Mouse (Mus musculus): ENCODE data around the gene Il4ra. TPM values are rescaled to one million over a fixed set of nuclear protein-coding genes. Genes with fewer than 3 reads are reported as not detected.

The Il4ra gene
- polyA plus RNA-seq (2015; fragmentation: Nextera tagmentation; extraction: Ambion mirVana) = 11.5 and 13.1 TPM in 2 replicates

GRCm38 (mm10) chr7:125551766-125552709 is at the start of gene Il4ra:
Gene Il4ra, plus strand, starts transcription at chr7:125552120.
- H3K36me3 ChIP-seq (ENCODE audit: insufficient read depth, low read length) = no peaks in the 10 kb centered on the region
- H3K4me1 ChIP-seq (ENCODE audit: insufficient read depth, low read length) = peaks cover 16% of the 10 kb centered on the region
- H3K4me2 ChIP-seq (replicated peaks; ENCODE audit: low read depth, low read length) = peak within 1 kb of the TSS; percentile 92
- 2% methylated on average over 52 of the region's 52 CpGs for WGBS
- no peaks in the 10 kb centered on the region; the same call in 1 of the 2 replicates for H3K27me3 ChIP-seq (ENCODE audit: insufficient read depth, low read length)
- H3K27ac ChIP-seq (ENCODE audit: low read length) = peak within 1 kb of the TSS; percentile 25; the same call in 1 of the 2 replicates
- peak; percentile 97 for ATAC-seq (ENCODE audit: low FRiP score, low TSS enrichment)
- peak within 1 kb of the TSS; percentile 83 for H3K9ac ChIP-seq (replicated peaks; ENCODE audit: low read length)
- peak within 1 kb of the TSS; percentile 73 for H3K4me3 ChIP-seq (ENCODE audit: low read length)
- H3K9me3 ChIP-seq (ENCODE audit: low read length) = no peaks in the 10 kb centered on the region

DNA sequence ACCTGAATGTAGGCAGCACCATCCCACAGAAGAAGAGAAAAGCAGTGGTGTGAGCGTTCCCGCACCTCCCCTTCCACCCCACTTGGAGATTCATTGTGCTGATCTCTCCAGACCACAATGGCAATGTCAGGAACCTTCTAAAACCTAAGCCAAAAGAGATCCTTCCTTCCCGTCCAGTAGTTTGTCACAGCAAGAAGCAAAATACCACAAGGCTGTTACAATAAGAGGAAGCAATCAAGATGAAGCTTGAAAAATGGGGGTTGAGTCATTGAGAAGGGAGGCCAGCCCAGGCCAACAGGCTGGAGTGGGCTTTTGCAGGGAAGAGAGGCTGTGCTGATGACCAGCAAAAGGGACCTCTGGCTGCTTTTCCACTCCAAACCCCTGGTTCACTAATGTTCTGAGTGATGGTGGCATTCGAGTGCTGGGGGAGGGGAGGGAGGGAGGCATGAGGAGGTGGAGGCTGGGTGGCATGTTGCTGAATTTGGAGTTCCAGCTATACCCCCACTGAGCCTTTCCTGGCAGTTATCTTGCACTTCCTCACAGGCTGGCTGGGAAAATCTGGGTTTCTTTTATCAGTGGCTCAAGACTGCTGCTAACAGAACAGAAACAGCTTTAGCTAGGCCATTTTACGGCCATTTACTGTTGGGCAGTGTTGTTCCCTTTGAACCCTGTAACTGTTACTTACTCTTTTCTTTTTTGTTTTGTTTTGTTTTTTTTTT is 48.4 kb upstream of the Il4ra start:
- Histone ChIP-seq H3K4me2 (replicated peaks; ENCODE audit: low read depth, low read length) (no peak overlapping the region), H3K4me1 (ENCODE audit: insufficient read depth, low read length) (no peaks in the 10 kb centered on the region), H3K27ac (ENCODE audit: low read length) (no peak overlapping the region), H3K36me3 (ENCODE audit: insufficient read depth, low read length) (no peaks in the 10 kb centered on the region), H3K9me3 (ENCODE audit: low read length) (peaks cover 3% of the 10 kb centered on the region; the same call in 1 of the 2 replicates), H3K9ac (replicated peaks; ENCODE audit: low read length) (no peak overlapping the region), H3K27me3 (ENCODE audit: insufficient read depth, low read length) (no peaks in the 10 kb centered on the region), H3K4me3 (ENCODE audit: low read length) (no peak overlapping the region)
- ATAC-seq (ENCODE audit: low FRiP score, low TSS enrichment) = no peak
- 80% methylated on average over 5 of the region's 5 CpGs for WGBS

DNA sequence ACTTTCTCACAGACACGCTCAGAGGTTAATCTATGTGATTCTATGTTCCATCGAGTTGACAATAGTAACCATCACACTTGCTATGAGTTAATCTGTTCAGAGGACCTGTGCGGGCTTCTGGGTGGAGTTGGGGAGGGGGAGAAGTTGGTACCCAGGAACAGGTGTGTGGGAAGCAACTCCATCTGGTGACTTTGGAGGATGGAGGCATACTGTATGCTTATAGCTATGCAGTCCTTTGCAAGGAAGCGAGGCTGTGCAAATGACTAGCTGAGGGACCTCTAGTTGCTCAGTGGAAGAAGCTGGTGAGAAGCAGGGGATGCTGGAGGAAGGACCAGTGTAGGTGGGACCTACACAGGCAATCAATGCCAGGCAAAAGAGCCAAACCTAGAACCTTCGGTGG is 47.3 kb upstream of the Il4ra start:
- H3K9ac ChIP-seq (replicated peaks; ENCODE audit: low read length) = no peak overlapping the region
- H3K27me3 ChIP-seq (ENCODE audit: insufficient read depth, low read length) = no peaks in the 10 kb centered on the region
- no peak overlapping the region for H3K4me3 ChIP-seq (ENCODE audit: low read length)
- WGBS = 97% methylated on average over 5 of the region's 5 CpGs
- ATAC-seq (ENCODE audit: low FRiP score, low TSS enrichment) = no peak
- H3K4me1 ChIP-seq (ENCODE audit: insufficient read depth, low read length) = no peaks in the 10 kb centered on the region
- H3K36me3 ChIP-seq (ENCODE audit: insufficient read depth, low read length) = no peaks in the 10 kb centered on the region
- H3K4me2 ChIP-seq (replicated peaks; ENCODE audit: low read depth, low read length) = no peak overlapping the region
- peaks cover 3% of the 10 kb centered on the region; the same call in 1 of the 2 replicates for H3K9me3 ChIP-seq (ENCODE audit: low read length)
- H3K27ac ChIP-seq (ENCODE audit: low read length) = no peak overlapping the region

GRCm38 (mm10) chr7:125505568-125505967 is 46.4 kb upstream of the Il4ra start:
- WGBS = 85% methylated on average over 10 of the region's 10 CpGs
- no peak overlapping the region for H3K4me2 ChIP-seq (replicated peaks; ENCODE audit: low read depth, low read length)

DNA sequence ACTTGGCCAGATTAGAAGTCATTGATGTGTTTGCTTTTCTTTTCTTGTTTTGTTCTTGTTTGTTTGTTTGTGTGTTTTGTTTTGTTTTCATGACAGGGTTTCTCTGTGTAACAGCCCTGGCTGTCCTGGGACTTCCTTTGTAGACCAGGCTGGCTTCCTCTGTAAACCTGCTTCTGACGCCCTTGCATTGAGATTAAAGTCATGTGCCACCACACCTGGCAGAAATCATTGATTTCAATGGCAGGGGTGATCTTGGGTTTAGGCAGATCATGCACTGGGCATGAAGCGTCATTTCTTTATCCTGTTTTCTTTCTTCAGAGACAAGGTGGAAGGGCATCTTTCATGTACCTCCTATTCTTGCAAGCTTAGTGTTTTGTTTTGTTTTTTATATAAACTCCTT is 44.6 kb upstream of the Il4ra start:
- Histone ChIP-seq H3K36me3 (ENCODE audit: insufficient read depth, low read length) (no peaks in the 10 kb centered on the region), H3K9ac (replicated peaks; ENCODE audit: low read length) (no peak overlapping the region), H3K4me1 (ENCODE audit: insufficient read depth, low read length) (no peaks in the 10 kb centered on the region), H3K9me3 (ENCODE audit: low read length) (peaks cover 3% of the 10 kb centered on the region; the same call in 1 of the 2 replicates), H3K27ac (ENCODE audit: low read length) (no peak overlapping the region), H3K27me3 (ENCODE audit: insufficient read depth, low read length) (no peaks in the 10 kb centered on the region), H3K4me3 (ENCODE audit: low read length) (no peak overlapping the region), H3K4me2 (replicated peaks; ENCODE audit: low read depth, low read length) (no peak overlapping the region)
- ATAC-seq (ENCODE audit: low FRiP score, low TSS enrichment) = no peak
- WGBS = 87% methylated on average over 2 of the region's 2 CpGs

More at GRCm38 (mm10) chr7:125505568-125505967, 46.4 kb upstream of the Il4ra start:
- Histone ChIP-seq H3K36me3 (ENCODE audit: insufficient read depth, low read length) (no peaks in the 10 kb centered on the region), H3K27me3 (ENCODE audit: insufficient read depth, low read length) (no peaks in the 10 kb centered on the region), H3K27ac (ENCODE audit: low read length) (no peak overlapping the region), H3K9me3 (ENCODE audit: low read length) (peaks cover 3% of the 10 kb centered on the region; the same call in 1 of the 2 replicates), H3K4me1 (ENCODE audit: insufficient read depth, low read length) (no peaks in the 10 kb centered on the region), H3K9ac (replicated peaks; ENCODE audit: low read length) (no peak overlapping the region), H3K4me3 (ENCODE audit: low read length) (no peak overlapping the region)
- no peak for ATAC-seq (ENCODE audit: low FRiP score, low TSS enrichment)

GRCm38 (mm10) chr7:125511432-125511831 is 40.5 kb upstream of the Il4ra start:
- Histone ChIP-seq H3K9me3 (ENCODE audit: low read length) (peaks cover 5% of the 10 kb centered on the region; the same call in 1 of the 2 replicates), H3K27me3 (ENCODE audit: insufficient read depth, low read length) (no peaks in the 10 kb centered on the region), H3K27ac (ENCODE audit: low read length) (no peak overlapping the region), H3K9ac (replicated peaks; ENCODE audit: low read length) (no peak overlapping the region), H3K4me1 (ENCODE audit: insufficient read depth, low read length) (peaks cover 2% of the 10 kb centered on the region; the same call in 1 of the 2 replicates), H3K4me2 (replicated peaks; ENCODE audit: low read depth, low read length) (no peak overlapping the region), H3K36me3 (ENCODE audit: insufficient read depth, low read length) (no peaks in the 10 kb centered on the region), H3K4me3 (ENCODE audit: low read length) (no peak overlapping the region)
- ATAC-seq (ENCODE audit: low FRiP score, low TSS enrichment) = no peak
- WGBS = 64% methylated on average over 5 of the region's 5 CpGs

DNA sequence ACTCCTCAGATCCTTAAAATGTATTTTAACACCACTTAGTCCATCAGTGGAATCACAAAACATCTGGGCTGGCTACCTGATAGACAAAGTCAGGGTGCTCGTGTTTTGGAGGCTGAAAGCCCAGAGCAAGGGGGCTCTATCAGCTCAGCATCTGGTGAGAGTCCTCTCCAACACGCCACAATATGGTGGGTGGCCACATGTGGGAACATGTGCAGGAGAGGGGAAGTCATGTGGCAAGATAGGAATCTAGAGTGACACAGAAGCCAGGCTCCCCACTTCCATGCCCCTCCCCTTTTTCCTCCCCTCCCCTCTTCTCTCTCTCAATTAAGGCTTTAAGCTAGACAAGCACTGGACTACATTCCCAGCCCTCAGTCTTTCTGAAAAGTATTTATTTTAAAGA is 40.1 kb upstream of the Il4ra start:
- no peaks in the 10 kb centered on the region for H3K36me3 ChIP-seq (ENCODE audit: insufficient read depth, low read length)
- H3K27ac ChIP-seq (ENCODE audit: low read length) = no peak overlapping the region
- ATAC-seq (ENCODE audit: low FRiP score, low TSS enrichment) = no peak
- H3K27me3 ChIP-seq (ENCODE audit: insufficient read depth, low read length) = no peaks in the 10 kb centered on the region
- no peak overlapping the region for H3K4me3 ChIP-seq (ENCODE audit: low read length)
- WGBS = 60% methylated on average over 2 of the region's 2 CpGs
- no peak overlapping the region for H3K9ac ChIP-seq (replicated peaks; ENCODE audit: low read length)
- H3K9me3 ChIP-seq (ENCODE audit: low read length) = peaks cover 3% of the 10 kb centered on the region; the same call in 1 of the 2 replicates
- H3K4me1 ChIP-seq (ENCODE audit: insufficient read depth, low read length) = peaks cover 2% of the 10 kb centered on the region; the same call in 1 of the 2 replicates
- no peak overlapping the region for H3K4me2 ChIP-seq (replicated peaks; ENCODE audit: low read depth, low read length)

DNA sequence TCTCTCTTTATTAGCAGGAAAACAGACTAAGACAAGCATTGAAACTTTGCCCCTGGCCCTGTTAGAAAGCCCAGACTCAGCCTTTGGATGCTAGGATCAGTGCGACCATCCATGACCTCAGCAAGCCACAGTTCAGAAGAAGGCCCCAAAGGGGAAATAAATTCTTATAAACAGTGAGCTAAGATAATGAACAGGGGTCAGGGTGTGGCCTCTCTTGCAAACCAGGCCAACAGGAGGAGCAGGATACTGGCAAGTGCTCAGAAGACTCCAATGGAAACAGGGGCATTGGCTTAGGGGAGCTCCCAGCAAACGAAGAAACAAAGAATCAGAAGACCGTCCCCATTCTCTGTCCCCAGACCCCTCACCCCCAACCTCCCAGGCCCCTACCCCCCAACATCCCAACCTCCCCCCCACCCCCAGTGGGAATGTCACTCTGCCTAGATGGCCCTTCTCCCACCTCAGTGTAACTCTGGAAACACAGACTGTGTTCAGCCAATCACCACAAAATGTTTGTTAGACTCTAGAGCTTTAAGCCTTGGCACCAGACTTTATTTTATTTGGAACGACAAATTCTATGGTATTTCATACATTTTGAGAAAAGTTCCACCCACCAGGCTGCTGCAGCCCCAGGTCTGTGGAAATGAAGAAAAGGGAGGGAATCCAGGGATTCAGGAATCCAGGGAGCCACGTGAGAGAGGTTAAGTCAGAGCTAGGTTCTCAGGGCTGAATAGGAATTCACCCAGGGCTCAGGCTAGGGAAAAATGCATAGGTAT is 36.7 kb upstream of the Il4ra start:
- no peaks in the 10 kb centered on the region for H3K27me3 ChIP-seq (ENCODE audit: insufficient read depth, low read length)
- H3K27ac ChIP-seq (ENCODE audit: low read length) = peak overlapping the region; percentile 25; the same call in 1 of the 2 replicates
- H3K4me3 ChIP-seq (ENCODE audit: low read length) = no peak overlapping the region
- H3K4me2 ChIP-seq (replicated peaks; ENCODE audit: low read depth, low read length) = no peak overlapping the region
- no peak overlapping the region for H3K9ac ChIP-seq (replicated peaks; ENCODE audit: low read length)
- H3K36me3 ChIP-seq (ENCODE audit: insufficient read depth, low read length) = no peaks in the 10 kb centered on the region
- peaks cover 2% of the 10 kb centered on the region; the same call in 1 of the 2 replicates for H3K4me1 ChIP-seq (ENCODE audit: insufficient read depth, low read length)
- 61% methylated on average over 5 of the region's 5 CpGs for whole genome bisulfite sequencing
- 0 out of 2 replicates have a peak, but pooled peaks cover 2% of the 10 kb centered on the region for H3K9me3 ChIP-seq (ENCODE audit: low read length)
- ATAC-seq (ENCODE audit: low FRiP score, low TSS enrichment) = peak; percentile 49; the same call in 1 of the 2 replicates

GRCm38 (mm10) chr7:125516723-125517122 is 35.2 kb upstream of the Il4ra start:
- no peak overlapping the region for H3K27ac ChIP-seq (ENCODE audit: low read length)
- no peak for ATAC-seq (ENCODE audit: low FRiP score, low TSS enrichment)
- WGBS = 89% methylated on average over 8 of the region's 8 CpGs
- H3K27me3 ChIP-seq (ENCODE audit: insufficient read depth, low read length) = no peaks in the 10 kb centered on the region
- no peaks in the 10 kb centered on the region for H3K36me3 ChIP-seq (ENCODE audit: insufficient read depth, low read length)
- no peak overlapping the region for H3K4me3 ChIP-seq (ENCODE audit: low read length)
- H3K4me1 ChIP-seq (ENCODE audit: insufficient read depth, low read length) = peaks cover 2% of the 10 kb centered on the region; the same call in 1 of the 2 replicates
- no peak overlapping the region for H3K4me2 ChIP-seq (replicated peaks; ENCODE audit: low read depth, low read length)
- no peak overlapping the region for H3K9ac ChIP-seq (replicated peaks; ENCODE audit: low read length)
- H3K9me3 ChIP-seq (ENCODE audit: low read length) = 0 out of 2 replicates have a peak, but pooled peaks cover 2% of the 10 kb centered on the region
